Mouse (Mus musculus) right cerebral cortex, postnatal 25 days (tissue): Measurements from ENCODE around the gene Mipep.

Experiments used
- DNase-seq: peaks from one replicate; pipeline ENCODE4 v3.0.0; 2022

Mipep gene

DNA sequence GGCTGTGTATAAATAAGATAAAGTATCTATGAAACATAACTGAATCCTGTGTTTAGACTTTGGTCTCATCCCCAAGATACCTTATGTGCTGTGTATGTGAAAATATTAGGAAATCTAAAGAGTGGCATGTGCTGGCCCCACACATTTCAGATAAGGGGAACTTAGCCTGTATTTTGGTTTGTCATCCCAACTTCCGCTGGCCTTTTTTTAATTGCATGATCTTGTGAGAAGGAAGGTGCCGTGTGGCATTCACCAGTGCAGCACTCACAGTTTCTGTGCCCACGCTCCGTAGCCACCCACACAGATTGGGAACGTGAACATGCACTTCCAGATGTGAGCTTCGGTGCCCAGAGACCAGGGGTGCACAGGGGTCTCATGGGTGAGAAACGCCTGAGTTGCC lies 26.7 kb upstream of the Mipep start:
- DNase-seq: no peak

DNA sequence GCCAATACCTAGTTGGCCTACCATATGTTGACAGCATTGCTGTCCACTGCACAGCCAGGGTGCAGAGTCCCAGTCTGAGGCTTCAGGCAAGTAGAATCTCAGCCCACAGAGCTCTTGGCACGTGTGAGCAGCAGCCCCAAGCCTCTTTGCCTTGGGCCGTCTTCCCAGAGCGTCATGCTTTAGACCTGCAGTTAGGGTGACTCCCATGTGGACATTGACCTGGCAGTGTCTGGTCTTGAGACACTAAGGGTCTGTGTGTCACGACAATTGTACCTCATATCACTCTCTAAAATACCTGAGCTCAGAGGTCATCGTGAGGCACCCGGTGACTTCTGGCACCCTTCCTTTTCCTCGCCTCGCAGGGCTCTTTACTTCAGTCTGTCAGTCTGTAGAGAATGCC lies 25.3 kb upstream of the Mipep start:
- no peak for DNase-seq

DNA sequence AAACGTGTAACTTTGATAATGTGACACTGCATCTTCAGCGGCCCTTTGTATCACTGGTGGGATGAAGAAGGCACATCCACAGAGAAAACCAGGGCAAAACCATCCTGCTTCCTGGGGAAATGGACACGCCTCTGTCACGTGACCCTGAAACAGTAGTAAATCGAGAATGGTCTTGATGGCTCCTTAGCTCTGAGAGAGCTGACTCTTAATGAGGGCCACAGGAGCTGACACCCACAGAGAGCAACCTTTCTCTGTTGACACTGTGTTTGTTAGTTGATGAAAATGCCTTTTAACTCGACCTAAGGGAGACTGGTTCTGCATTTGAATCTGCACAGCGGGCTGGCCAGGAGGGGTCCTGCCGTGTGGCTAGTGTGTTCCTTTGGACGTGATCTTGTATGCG lies 22.6 kb upstream of the Mipep start:
- DNase-seq: no peak

DNA sequence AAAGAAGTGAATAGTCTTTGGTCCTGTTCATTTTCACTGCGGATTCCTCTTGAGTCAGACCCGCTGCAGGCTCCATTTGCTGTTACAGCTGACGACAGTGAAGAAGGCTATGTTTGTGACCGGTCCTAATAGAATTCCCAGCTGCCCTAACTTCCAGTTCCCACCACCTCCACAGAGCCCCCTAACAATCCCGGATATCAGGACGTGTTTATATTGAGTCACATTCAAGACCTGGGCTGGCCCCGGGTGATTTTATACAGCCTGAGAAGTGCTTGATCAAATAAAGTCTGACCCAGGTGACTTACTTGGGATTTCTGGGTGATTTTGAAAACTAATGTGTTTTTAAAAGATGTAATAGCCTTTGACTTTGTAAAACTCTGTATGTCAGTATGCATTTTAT lies 21.6 kb upstream of the Mipep start:
- DNase-seq: no peak

DNA sequence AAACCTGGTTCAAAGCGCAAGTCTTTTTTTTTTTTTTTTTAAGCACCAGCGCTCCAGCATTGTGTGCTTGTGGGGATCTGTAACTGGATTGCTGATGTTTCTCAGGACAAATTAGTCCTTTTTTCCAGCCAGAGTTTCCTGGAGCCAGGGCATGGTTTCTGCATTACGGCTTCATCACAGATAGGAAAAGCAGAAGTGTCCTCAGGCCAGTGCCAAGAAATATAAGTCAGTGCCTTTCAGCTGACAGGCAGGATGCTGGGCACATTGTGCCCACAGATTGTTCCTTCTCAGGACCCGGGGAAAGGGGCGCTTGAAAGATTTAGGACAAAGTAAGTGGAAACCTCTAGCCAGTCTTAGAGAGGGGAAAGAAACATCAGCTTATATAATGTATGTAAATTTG lies 20.6 kb upstream of the Mipep start:
- DNase-seq: no peak

DNA sequence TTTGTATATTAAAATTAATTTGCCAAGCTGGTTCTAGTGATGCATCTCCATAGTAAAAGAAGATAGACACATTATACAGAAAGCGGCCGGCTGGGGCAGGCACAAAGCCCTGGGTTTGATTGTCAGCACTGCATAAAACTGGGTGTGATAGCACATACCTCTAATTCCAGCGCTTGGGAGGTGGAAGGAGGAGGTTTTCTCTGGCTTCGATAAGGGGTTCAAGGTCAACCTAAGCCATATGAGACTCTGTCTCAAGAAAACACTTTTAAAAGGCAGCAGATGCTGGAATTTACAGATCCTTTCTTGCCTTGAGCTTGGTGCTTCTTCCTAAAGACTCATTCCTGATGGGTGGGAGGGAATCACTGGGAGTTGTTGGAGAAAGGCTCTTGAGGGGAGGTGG lies 19.8 kb upstream of the Mipep start:
- no peak for DNase-seq

DNA sequence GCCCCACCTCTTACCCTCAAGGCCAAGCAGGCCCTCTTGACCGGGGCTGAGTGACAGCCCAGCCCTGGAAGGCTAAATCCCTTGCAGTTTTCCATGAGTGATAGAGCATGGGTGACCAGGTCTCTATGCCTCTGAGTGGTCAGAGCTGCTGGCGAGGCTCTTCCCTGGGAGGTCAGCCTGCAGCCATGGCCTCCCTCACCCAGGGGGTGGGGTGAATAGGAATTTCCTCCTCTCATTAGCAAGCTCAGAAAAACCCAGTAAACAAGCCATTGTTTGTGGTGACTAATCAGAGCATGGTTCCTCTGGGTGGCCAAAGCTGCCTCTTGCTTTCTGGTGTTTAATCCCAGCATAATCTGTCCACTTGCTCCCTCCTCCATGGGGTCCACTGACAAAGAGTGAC lies 19.3 kb upstream of the Mipep start:
- no peak for DNase-seq

DNA sequence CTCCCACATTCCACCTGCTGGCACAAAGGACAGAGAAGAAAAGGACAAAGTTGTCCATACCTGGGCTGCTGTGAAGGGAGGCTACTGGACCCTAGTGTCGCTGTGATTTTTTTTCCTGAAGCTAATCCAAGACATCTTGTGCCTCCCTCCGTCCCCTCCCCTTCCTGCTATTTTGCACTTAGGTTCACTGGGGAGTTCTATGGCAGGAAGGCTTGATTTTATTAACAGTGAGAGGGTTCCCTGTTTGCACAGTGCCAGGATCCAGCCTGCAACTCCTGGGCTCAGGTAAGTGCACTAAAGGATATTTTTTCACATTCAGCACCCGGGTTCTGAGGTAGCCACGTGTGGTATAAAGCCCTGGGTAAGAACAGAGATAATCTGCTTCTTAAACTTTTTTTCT lies 16.5 kb upstream of the Mipep start, which contains the start of gene C1qtnf9:
C1qtnf9 (plus strand) TSS at position 251 of the 400 bp plus-strand sequence.
- no peak for DNase-seq

DNA sequence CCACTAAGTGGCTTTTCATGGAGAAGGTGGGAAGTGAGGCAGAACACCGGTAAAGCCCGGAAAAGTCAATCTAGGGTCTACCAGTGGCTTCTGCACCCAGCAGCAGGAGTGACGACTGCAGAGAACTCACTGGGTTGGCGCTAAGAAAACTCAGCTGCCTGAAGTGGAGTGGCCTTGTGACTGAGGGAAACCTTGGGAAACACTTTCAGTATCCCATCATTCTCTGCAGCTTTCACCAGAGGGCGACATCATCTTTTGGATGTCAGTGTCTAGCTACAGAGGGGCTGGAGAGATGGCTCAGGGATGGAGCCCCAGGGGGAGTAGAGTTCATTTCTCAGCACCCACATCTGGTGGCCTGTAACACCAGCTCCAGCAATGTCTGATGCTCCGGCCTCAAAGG lies 15.0 kb upstream of the Mipep start:
- DNase-seq: no peak

DNA sequence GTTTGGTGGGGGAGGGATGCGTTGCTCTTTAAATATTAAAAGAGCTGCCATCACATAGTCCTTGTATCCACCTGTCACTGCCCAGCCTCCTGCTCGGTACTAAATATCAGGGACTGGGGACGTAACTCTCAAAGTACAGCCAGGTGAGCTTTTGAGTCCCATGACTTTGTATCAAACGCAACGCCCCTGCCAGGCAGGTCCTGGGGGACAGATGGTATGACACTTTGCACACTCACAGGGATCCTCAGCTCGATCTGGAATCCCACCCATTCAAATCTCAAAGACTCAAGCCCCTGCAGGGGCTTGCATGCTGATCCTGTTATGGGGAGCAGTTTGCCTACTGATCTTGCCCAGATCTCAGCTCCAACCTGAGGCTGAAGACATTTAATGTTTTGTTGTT lies 13.8 kb upstream of the Mipep start:
- no peak for DNase-seq

DNA sequence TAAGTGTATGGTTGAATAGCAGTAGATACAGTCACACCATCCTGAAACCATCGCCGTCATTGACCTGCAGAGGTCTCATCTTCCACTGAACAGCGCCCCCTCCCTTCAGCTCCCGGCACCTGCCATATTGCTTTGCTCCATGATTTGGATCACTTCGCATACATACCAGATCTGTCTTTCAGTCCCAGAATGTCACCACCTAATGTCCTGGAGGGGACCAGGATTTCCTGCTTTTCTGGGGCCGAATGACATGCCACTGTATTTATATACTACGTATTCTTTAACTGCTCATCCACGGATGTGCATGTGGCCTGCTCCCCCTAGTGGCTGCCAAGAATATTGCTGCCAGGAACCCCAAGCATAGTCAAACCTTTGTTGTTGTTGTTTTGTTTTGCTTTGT lies 13.3 kb upstream of the Mipep start:
- peak; percentile 61 for DNase-seq

DNA sequence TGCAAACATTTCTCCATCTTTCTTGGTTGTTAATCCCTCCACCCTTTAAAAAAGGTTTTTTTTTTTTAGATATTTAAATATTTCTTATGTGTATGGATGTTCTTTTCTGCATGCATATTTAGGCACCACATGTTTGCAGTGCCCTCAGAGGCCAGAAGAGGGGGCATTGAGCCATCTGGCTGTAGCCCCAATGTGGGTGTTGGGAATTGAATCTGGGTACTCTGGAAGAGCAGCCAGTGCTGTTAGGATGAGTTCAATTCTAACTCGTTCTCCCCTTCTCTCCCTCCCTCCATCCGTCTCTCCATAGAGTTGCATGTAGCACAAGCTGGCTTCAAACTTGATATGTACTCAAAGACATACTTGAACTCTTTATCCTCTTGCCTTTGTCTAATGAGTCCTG lies 10.9 kb upstream of the Mipep start:
- DNase-seq: no peak

DNA sequence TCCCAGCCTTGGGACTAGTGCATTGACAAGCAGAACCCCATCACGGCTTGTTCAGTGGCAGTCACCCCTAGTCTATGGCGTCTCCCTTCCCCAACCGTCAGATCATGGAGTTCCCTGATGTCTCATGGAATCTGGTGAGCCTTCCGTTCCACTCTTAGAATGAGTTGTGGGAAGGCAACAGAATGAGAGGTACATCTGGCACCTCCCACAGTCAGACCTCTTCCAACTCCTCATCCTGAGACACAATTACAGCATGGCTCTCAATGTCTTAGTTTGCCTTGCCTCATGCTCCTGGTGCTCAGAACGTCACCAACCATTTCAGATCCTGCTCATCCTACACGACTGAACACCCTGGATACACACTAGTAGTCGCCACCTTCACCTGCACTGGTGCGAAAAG lies 7.9 kb upstream of the Mipep start:
- no peak for DNase-seq

DNA sequence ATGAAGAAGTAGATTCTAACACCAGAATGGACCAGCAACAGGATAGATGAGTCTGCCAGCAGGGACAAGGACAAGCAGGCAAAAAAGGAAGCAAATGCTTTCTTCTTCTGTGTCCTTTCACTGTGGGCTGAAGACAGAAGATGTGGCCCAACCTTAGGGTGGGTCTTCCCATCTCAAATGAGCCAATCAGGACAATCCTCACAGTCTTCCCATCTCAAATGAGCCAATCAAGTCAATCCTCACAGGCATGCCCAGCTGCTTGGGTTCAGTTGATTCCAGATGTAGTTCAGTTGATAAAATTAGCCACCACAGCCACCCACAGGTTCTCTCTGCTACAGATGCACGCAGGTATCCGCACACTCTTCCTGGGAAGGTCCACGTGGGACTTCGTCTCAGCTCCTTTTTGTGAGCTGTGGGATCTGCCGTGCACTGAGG lies 6.9 kb upstream of the Mipep start:
- DNase-seq: no peak

DNA sequence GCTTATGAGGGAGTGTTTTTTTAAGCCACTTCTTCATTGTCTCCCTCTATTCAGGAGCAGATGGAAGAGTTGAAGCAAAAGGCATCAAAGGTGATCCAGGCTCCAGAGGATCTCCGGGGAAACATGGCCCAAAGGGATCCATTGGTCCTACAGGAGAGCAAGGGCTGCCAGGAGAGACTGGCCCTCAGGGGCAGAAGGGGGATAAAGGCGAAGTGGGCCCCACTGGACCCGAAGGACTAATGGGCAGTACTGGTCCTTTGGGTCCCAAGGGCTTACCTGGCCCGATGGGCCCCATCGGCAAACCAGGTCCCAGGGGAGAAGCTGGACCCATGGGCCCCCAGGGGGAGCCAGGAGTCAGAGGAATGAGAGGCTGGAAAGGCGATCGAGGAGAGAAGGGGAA lies 5.2 kb upstream of the Mipep start:
- no peak for DNase-seq

DNA sequence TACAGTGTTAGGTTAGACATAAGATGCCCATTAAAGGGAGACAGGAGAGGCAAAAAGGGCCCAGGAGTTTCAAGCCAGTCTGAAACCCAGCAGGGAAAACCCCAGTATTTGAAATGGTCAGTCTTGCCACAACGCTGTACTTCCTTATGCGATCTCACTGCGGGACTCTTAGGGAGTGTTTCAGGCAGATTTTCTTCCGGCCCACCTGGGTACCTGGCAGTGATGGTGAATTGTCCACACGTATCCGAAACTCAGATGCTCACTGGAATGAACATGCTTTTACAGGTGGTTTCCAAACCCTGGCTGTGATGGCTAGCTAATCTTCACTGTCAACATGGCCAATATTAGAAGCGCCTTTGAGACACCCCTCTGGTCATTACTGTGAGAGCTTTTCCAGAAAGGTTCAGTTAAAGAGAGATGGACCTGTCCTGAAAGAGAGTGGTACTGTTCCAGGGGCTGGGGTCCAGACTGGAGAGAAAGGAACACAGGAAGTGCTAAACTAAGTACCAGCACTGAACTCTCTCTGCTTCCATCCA lies 2.2 kb upstream of the Mipep start:
- no peak for DNase-seq

DNA sequence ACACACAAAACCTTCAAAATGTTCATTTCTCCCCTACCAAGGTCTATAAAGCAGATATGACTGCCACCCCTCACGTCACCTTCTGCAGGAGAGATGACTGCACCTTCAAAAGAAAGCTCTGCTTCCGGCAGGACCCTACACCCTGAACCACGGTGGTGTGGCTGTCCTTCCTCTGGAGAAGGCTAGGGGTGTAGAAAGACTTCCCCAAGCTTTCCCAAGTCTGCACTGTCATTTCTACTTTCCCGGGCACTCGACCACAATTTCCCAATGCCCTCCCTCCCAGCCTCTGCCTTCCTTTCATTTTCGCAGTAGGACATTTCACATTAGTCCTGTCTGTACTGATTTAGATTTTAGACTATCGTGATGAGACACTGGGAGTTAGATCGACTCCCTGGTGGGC lies 1.2 kb upstream of the Mipep start:
- no peak for DNase-seq

DNA sequence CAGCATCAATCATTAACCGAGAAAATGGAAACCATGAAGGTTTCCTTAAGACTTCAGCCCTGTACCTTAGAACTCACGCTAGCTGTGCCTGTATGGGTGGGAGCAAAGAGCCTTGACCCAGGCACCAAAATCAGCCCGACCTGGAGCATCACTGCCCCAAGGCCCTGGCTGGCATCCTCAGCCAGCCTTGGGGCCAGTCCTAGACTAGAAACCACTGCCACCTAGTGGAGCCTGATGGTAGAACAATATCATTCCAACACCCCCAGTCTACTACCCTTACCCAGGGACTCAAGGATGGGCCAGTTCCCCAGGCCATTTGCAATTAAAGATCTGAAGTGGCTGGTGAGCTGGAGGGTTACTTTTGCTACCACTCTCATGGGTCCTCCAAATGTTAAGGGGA lies 5.7 kb downstream of the Mipep start:
- peak; percentile 39 for DNase-seq

DNA sequence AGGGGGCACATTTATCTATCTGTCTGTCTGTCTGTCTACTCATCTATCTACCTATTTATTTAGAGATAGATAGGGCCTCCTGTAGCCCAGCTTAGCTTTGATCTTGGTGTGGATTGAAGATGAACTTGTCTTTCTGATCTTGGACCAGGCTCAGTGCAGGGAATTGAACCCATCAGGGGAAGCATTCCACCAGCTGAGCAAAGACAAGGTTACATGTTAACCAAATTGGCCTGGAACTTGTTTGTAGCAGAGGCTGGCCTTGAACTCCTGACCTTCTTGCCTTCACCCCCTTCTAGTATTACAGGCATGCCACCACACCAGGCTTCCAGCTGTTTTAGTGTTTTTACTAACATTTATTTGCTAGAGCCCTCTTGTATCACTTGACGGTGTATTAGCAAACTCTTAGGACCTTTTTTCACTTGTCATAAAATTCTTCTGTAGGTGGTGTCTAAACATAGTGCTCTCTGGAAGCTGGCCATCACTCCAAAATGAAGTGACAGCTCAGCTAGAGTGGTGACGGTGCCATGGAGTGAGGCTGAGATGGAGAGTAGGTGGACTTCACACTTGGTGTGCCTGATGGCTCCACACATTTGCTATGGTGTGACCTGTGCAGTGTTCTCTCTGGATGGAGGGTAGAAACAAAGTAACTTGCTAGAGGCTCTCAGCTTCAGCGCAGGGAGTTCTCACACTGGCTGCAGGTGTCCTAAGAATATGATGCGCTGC lies 12.4 kb downstream of the Mipep start:
- no peak for DNase-seq

DNA sequence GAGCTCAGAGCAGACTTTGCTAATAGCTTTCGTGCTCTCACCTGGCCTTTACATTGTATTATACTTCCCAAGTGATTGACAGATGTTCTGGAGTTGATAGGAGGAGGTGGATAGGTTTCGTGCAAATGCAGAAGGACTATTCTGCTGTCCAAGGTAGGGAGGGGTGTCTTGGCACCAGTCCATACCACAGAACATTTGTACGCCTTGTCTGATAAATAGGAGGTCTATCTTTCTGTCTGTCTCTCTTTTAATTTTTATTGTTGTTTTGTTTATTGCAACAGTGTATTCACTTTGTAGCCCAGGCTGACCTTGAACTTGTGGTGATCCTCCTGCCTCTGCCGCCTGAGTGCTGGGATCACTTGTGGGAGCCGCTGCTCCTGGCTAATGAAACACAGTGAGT lies 13.2 kb downstream of the Mipep start:
- no peak for DNase-seq

DNA sequence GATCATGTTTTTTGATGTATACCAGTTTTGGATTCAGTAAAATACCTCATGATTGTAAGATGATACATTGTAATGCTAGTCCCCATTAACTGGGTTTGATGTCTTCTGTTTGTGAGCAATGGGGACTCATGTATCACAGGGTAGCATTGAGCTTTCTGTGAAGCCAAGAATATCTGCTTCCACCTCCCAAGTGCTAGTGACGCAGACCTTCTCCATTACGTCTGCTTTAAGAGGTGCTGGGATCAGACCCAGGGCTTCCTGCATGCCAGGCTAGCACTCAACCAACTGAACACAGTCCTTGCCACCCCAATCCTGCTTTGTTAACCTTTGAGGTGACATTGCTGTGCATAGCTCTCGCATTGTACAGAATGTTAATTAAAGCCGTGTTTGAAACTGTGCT lies 14.3 kb downstream of the Mipep start:
- DNase-seq: no peak

DNA sequence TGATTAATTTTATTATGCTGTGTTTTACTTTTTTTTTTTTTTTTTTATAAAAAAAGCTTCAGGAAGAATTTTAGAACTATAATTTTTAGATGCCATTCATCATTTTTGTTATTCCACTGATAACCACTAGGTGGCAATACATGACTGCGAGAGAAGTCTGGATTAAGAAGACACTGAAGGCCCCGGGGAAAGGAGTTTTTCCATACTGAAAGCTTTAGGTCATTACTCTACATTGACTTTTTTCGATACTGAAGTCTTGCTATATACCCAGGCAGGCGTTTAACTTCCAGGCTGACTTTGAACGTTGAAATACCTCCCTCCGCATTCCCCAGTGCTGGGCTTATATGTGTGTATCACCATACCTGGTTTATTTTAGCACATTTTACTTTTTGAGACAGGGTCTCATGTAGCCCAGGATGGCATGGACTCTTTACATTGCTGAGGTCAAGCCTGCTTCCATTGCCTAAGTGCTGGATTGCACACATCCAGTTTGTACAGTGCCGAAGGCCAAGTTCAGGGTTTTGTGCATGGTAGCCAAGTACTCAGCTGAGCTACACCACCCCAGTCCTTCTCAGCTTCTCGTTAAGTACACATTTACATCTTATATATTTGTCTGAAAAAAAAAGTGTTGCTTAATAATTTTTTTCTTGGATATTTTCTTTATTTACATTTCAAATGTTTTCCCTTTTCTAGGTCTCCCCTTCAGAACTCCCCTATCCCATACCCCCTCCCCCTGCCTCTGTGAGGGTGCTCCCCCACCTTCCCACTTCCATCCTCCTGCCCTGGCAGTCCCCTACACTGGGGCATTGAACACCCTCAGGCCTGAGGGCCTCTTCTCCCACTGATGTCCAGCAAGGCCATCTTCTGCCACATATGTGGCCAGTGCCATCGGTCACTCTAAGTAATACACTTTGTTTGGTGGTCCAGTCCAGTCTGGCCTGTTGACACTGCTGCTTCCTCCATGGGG lies 15.7 kb downstream of the Mipep start:
- DNase-seq: no peak

DNA sequence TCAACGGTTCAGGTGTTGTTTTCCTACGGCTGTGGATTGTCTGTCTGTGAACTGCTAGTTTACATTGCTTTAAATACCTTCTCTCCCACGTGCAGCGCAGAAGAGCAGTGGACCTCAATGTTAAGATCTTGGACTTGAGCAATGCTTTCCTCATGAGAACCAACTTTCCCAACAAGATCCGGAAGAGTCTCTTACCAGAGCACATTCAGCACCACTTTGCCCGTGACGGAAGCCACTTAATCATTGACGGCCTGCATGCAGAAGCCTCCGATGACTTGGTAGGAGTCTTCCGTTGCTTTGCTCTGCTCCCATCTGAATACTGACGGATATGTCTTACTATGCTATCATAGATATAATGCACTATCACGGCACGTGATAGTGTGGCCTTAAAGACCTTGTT lies 17.7 kb downstream of the Mipep start:
- no peak for DNase-seq

DNA sequence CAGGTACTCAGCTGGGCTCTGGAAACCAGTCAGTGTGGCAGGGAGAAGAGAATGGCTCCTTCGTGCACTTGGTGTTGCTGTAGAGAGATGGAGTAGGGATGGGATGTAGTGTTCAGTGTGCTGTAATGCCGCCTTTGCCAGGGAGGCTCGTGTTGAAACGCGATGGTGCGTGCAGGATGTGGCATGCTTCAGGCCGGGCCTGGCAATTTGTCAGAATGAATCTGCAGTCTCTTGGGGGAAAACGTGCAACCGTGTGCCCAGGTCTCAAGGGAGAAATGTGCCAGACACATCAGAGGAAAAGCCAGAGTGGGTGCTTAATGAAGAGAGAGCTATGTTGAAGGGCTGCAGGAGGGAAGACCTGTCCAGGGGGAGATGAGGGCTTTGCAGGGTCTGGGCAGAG lies 20.6 kb downstream of the Mipep start:
- no peak for DNase-seq
